Mouse (Mus musculus): ENCODE results near the gene Cope.

- TF ChIP-seq MAX (IDR thresholded peaks at IDR 0.05; ENCODE audit: low read depth) (no peak), TCF12 (IDR thresholded peaks at IDR 0.05; ENCODE audit: insufficient read depth, poor library complexity, severe bottlenecking) (no peak), REST (IDR thresholded peaks at IDR 0.05; ENCODE audit: insufficient read depth, insufficient read length) (no peak), E2F4 (IDR thresholded peaks at IDR 0.05; ENCODE audit: insufficient read depth) (no peak), POLR2AphosphoS2 (IDR thresholded peaks at IDR 0.05; ENCODE audit: insufficient read length, low read depth) (peak; percentile 56), POLR2A (IDR thresholded peaks at IDR 0.05; ENCODE audit: insufficient read length, low read depth) (no peak), MYOD1 (IDR thresholded peaks at IDR 0.05; ENCODE audit: control insufficient read depth in 1 of 3, insufficient read length in 2 of 3, low read depth in 2 of 3) (no peak), USF1 (IDR thresholded peaks at IDR 0.05; ENCODE audit: low read depth) (no peak), MYOG (IDR thresholded peaks at IDR 0.05; ENCODE audit: control insufficient read depth in 1 of 3, insufficient read depth in 1 of 3, insufficient read length in 2 of 3, low read depth in 2 of 3) (no peak), CEBPB (IDR thresholded peaks at IDR 0.05; ENCODE audit: insufficient read depth, poor library complexity, severe bottlenecking) (no peak), SRF (IDR thresholded peaks at IDR 0.05; ENCODE audit: control insufficient read depth, insufficient read length, low read depth) (no peak)
Measured at GRCm38 (mm10) chr8:70293988-70294405, 8.3 kb upstream of the Cope start.
